Mouse (Mus musculus): ENCODE data around the gene Kif9. TPM values are rescaled to one million over a fixed set of nuclear protein-coding genes. Genes with fewer than 3 reads are reported as not detected.
A peak's percentile ranks its signal among the peaks of the same experiment; 100 is the strongest.

The Kif9 gene
- 0.90 and 1.6 TPM in 2 replicates for polyA plus RNA-seq (2012; rRNA removed)

DNA sequence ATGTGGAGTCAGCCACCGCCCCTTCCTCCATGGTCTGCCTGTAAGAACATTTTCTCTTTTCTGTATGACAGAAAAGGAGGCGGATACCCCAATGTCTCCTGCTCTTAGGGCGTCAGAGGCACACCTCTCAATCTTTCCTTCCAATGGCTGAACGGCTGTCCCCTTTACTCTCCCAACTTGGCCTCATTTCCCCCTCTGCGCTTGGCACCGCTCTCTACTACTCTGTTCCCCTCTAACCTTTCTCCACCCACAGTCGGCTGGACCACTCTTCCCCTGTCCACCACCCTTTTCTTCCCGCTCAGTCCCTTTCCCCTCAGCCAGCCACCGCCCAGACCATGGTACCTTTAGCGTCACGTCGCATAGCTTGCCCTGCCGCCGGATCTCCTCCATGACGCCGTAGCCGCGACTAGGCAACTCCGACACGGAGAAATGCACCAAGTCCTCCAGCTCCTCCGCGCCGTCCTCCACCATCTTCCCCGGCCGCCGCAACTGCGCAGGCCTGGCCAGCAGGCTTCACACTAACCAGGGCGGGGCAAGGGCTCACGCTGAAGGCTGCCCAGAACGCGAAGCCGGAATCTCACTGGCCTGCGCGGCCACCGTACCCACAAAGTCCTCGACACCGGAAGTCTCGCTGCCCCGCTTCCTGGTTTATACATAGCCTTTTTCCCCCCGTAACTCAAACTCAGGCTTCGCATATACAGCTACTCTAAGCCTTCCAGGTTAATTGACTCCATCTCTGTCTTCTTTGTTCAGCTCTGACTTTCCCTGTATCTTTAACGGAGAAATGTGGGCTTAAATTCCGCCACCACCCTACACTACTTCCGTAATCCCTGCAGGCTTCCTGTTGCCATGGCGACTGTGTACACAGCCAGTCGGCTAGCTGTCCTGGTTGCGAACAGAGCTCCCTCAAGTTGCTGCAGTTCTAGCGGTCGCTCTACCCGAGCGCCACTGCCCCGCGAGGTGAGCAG lies at the start of gene Kif9, which contains the start of gene Klhl18:
Kif9 (plus strand) TSS at position 835 of the 968 bp plus-strand sequence.
Klhl18 (minus strand) TSS at position 571 of the 968 bp plus-strand sequence.
- peak within 1 kb of the TSS; percentile 51 for H3K27ac ChIP-seq (ENCODE audit: control insufficient read depth, insufficient read depth, low read length)
- no peaks in the 10 kb centered on the region for H3K27me3 ChIP-seq (ENCODE audit: control insufficient read depth, insufficient read depth, low read length)
- DNase-seq = peak; percentile 95
- WGBS = under 1% methylated on average over 53 of the region's 53 CpGs
- no peaks in the 10 kb centered on the region for H3K36me3 ChIP-seq (ENCODE audit: control insufficient read depth, insufficient read depth, low read length)
- peaks cover 11% of the 10 kb centered on the region for H3K4me1 ChIP-seq (replicated peaks; ENCODE audit: control insufficient read depth, insufficient read depth, low read length)
- H3K4me3 ChIP-seq (ENCODE audit: control insufficient read depth, insufficient read depth, low read length) = peak within 1 kb of the TSS; percentile 83
- no peak for TF ChIP-seq CTCF (IDR thresholded peaks at IDR 0.05; ENCODE audit: borderline replicate concordance, control insufficient read depth, extremely low read depth, insufficient read depth, low read length, poor library complexity)
- TF ChIP-seq POLR2A (IDR thresholded peaks at IDR 0.05; ENCODE audit: control insufficient read depth, extremely low read depth, insufficient read depth, low read length, poor library complexity) = 0 out of 2 replicates have a peak, but pooled peaks have one; percentile 54

DNA sequence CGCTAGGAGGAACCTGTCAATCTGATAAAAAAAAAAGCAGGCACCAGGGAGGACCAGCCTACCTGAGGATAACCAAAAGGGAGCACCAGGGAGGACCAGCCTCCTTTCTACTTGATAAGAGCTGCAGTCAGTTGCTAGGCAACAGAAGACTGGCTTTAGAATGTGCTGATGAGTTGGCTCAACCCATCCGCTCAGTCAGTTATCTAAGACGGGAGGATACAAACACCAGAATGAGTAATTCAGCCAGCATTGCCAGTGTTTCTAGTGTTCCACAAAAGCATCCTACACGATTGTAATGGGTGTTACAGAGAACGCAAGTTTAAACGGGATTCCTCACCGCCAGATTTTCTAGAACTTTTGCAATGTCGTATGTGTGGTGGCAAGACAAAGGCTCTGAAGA lies 45.5 kb upstream of the Kif9 start:
- DNase-seq = no peak
- H3K4me1 ChIP-seq (replicated peaks; ENCODE audit: control insufficient read depth, insufficient read depth, low read length) = no peaks in the 10 kb centered on the region
- WGBS = 94% methylated on average over 8 of the region's 8 CpGs
- H3K27me3 ChIP-seq (ENCODE audit: control insufficient read depth, insufficient read depth, low read length) = no peaks in the 10 kb centered on the region
- H3K36me3 ChIP-seq (ENCODE audit: control insufficient read depth, insufficient read depth, low read length) = no peaks in the 10 kb centered on the region
- H3K4me3 ChIP-seq (ENCODE audit: control insufficient read depth, insufficient read depth, low read length) = no peak overlapping the region
- TF ChIP-seq POLR2A (IDR thresholded peaks at IDR 0.05; ENCODE audit: control insufficient read depth, extremely low read depth, insufficient read depth, low read length, poor library complexity) = no peak
- TF ChIP-seq CTCF (IDR thresholded peaks at IDR 0.05; ENCODE audit: borderline replicate concordance, control insufficient read depth, extremely low read depth, insufficient read depth, low read length, poor library complexity) = no peak
- H3K27ac ChIP-seq (ENCODE audit: control insufficient read depth, insufficient read depth, low read length) = no peak overlapping the region

- no peak overlapping the region for H3K27ac ChIP-seq (ENCODE audit: control insufficient read depth, insufficient read depth, low read length)
- H3K27me3 ChIP-seq (ENCODE audit: control insufficient read depth, insufficient read depth, low read length) = no peaks in the 10 kb centered on the region
- TF ChIP-seq CTCF (IDR thresholded peaks at IDR 0.05; ENCODE audit: borderline replicate concordance, control insufficient read depth, extremely low read depth, insufficient read depth, low read length, poor library complexity) = no peak
- no peak for TF ChIP-seq POLR2A (IDR thresholded peaks at IDR 0.05; ENCODE audit: control insufficient read depth, extremely low read depth, insufficient read depth, low read length, poor library complexity)
- 96% methylated on average over 2 of the region's 2 CpGs for WGBS
- H3K4me1 ChIP-seq (replicated peaks; ENCODE audit: control insufficient read depth, insufficient read depth, low read length) = no peaks in the 10 kb centered on the region
- H3K36me3 ChIP-seq (ENCODE audit: control insufficient read depth, insufficient read depth, low read length) = no peaks in the 10 kb centered on the region
- DNase-seq = no peak
- no peak overlapping the region for H3K4me3 ChIP-seq (ENCODE audit: control insufficient read depth, insufficient read depth, low read length)
These were observed 43.7 kb upstream of the Kif9 start for GRCm38 (mm10) chr9:110433045-110433444.

DNA sequence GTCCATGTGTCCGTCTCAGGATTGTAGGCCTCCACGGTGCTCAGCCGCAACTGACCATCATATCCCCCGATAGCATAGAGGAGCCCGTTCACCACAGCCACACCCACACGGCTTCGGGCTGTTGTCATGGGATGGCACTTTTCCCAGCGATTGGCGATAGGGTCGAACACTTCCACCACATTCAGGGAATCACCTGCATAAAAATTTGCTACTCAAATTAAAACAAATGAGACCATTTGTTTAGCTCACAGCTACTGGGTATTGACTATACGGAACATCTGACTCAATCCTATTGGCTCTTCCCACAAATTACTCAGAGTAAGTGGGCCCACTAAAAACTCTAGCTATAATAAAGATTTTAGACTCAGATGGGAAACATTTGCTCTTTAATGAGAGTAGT lies 40.7 kb upstream of the Kif9 start:
- Histone ChIP-seq H3K27me3 (ENCODE audit: control insufficient read depth, insufficient read depth, low read length) (no peaks in the 10 kb centered on the region; the same call in 1 of the 2 replicates), H3K36me3 (ENCODE audit: control insufficient read depth, insufficient read depth, low read length) (no peaks in the 10 kb centered on the region), H3K27ac (ENCODE audit: control insufficient read depth, insufficient read depth, low read length) (no peak overlapping the region), H3K4me1 (replicated peaks; ENCODE audit: control insufficient read depth, insufficient read depth, low read length) (no peaks in the 10 kb centered on the region), H3K4me3 (ENCODE audit: control insufficient read depth, insufficient read depth, low read length) (no peak overlapping the region)
- WGBS = 97% methylated on average over 11 of the region's 11 CpGs
- no peak for DNase-seq
- TF ChIP-seq CTCF (IDR thresholded peaks at IDR 0.05; ENCODE audit: borderline replicate concordance, control insufficient read depth, extremely low read depth, insufficient read depth, low read length, poor library complexity) (no peak), POLR2A (IDR thresholded peaks at IDR 0.05; ENCODE audit: control insufficient read depth, extremely low read depth, insufficient read depth, low read length, poor library complexity) (no peak)

DNA sequence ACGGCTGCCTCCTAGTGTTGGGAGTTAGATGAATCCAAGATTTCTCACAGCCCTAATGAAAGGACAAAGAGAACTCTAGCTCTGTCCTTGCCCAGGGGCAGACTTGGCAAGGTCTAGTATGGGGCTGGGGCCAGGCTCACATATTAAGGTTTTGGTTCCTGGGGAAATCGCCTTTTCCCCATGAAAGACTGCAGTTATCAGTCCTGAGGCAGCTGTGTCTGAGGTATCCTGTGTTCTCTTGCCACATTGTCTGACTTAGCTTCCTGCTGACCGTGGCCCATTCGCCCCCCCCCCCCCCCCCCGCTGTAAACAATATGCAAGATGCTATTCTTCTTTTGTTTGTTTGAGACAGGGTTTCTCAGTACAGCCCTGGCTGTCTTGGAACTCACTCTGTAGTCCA lies 36.7 kb upstream of the Kif9 start:
- no peak overlapping the region for H3K4me3 ChIP-seq (ENCODE audit: control insufficient read depth, insufficient read depth, low read length)
- no peaks in the 10 kb centered on the region; the same call in 1 of the 2 replicates for H3K27me3 ChIP-seq (ENCODE audit: control insufficient read depth, insufficient read depth, low read length)
- no peaks in the 10 kb centered on the region for H3K4me1 ChIP-seq (replicated peaks; ENCODE audit: control insufficient read depth, insufficient read depth, low read length)
- TF ChIP-seq CTCF (IDR thresholded peaks at IDR 0.05; ENCODE audit: borderline replicate concordance, control insufficient read depth, extremely low read depth, insufficient read depth, low read length, poor library complexity) (no peak), POLR2A (IDR thresholded peaks at IDR 0.05; ENCODE audit: control insufficient read depth, extremely low read depth, insufficient read depth, low read length, poor library complexity) (no peak)
- 40% methylated on average over 5 of the region's 5 CpGs for WGBS
- no peak for DNase-seq
- no peaks in the 10 kb centered on the region for H3K36me3 ChIP-seq (ENCODE audit: control insufficient read depth, insufficient read depth, low read length)
- no peak overlapping the region for H3K27ac ChIP-seq (ENCODE audit: control insufficient read depth, insufficient read depth, low read length)

GRCm38 (mm10) chr9:110440559-110440958 lies 36.2 kb upstream of the Kif9 start:
- WGBS = 53% methylated on average over 6 of the region's 6 CpGs
- no peaks in the 10 kb centered on the region; the same call in 1 of the 2 replicates for H3K27me3 ChIP-seq (ENCODE audit: control insufficient read depth, insufficient read depth, low read length)
- TF ChIP-seq POLR2A (IDR thresholded peaks at IDR 0.05; ENCODE audit: control insufficient read depth, extremely low read depth, insufficient read depth, low read length, poor library complexity) (no peak), CTCF (IDR thresholded peaks at IDR 0.05; ENCODE audit: borderline replicate concordance, control insufficient read depth, extremely low read depth, insufficient read depth, low read length, poor library complexity) (no peak)
- no peaks in the 10 kb centered on the region for H3K4me1 ChIP-seq (replicated peaks; ENCODE audit: control insufficient read depth, insufficient read depth, low read length)
- no peak overlapping the region for H3K27ac ChIP-seq (ENCODE audit: control insufficient read depth, insufficient read depth, low read length)
- DNase-seq = no peak
- H3K36me3 ChIP-seq (ENCODE audit: control insufficient read depth, insufficient read depth, low read length) = no peaks in the 10 kb centered on the region
- H3K4me3 ChIP-seq (ENCODE audit: control insufficient read depth, insufficient read depth, low read length) = no peak overlapping the region
